Mouse (Mus musculus) erythroblast, embryonic 14.5 days (primary cell): ENCODE measurements around the gene Rpl38.

ENCODE experiments used
- GATA1 ChIP-seq: IDR thresholded peaks from 2 replicates; pipeline ENCODE4 v1.6.1; 2012; ENCODE audit warnings: low read length, inconsistent platforms, mixed read lengths
- TAL1 ChIP-seq: IDR thresholded peaks from 3 replicates; pipeline ENCODE4 v1.6.1; 2012; ENCODE audit warnings: low read length, inconsistent platforms, mixed read lengths

GRCm38 (mm10) chr11:114632266-114632665 is 36.1 kb upstream of the Rpl38 start:
- TF ChIP-seq GATA1, result no peak
- TF ChIP-seq TAL1, result no peak
